Mouse (Mus musculus) kidney, postnatal 0 days (tissue): ENCODE measurements around the gene Elovl2. TPM values are rescaled to one million over a fixed set of nuclear protein-coding genes. Genes with fewer than 3 reads are reported as not detected.

ENCODE experiments used
- ATAC-seq: fragments of 200-750 bp; cut with Nextera tagmentation; replicated peaks from 2 replicates; pipeline ENCODE4 v1.8.0; 2017; ENCODE audit warnings: low read depth, moderate number of reproducible peaks, moderate TSS enrichment, moderate library complexity; ENCODE audit not compliant: low FRiP score
- DNase-seq: peaks from one replicate; pipeline ENCODE4 v3.0.0-alpha.2; 2016; ENCODE audit warnings: low spot score
- H3K27ac ChIP-seq: fragments of 300-500 bp; sonication (generic); 2 replicates; pipeline ENCODE4 v1.5.1; 2014; ENCODE audit warnings: mild to moderate bottlenecking
- H3K27me3 ChIP-seq: fragments of 300-500 bp; sonication (generic); 2 replicates; pipeline ENCODE4 v1.6.1; 2014; ENCODE audit warnings: low read length, mixed read lengths; ENCODE audit not compliant: insufficient read depth
- H3K36me3 ChIP-seq: fragments of 300-500 bp; sonication (generic); 2 replicates; pipeline ENCODE4 v1.6.1; 2014; ENCODE audit warnings: low read length, mixed read lengths; ENCODE audit not compliant: insufficient read depth
- H3K4me1 ChIP-seq: fragments of 300-500 bp; sonication (generic); replicated peaks from 2 replicates; pipeline ENCODE4 v1.6.1; 2014; ENCODE audit warnings: antibody characterized with exemption, low read length, mixed read lengths; ENCODE audit not compliant: insufficient read depth
- H3K4me2 ChIP-seq: fragments of 300-500 bp; sonication (generic); 2 replicates; pipeline ENCODE4 v1.6.1; 2014; ENCODE audit warnings: mild to moderate bottlenecking, low read length, moderate library complexity, mixed read lengths
- H3K4me3 ChIP-seq: fragments of 300-500 bp; sonication (generic); replicated peaks from 2 replicates; pipeline ENCODE4 v1.5.1; 2014; ENCODE audit warnings: low read depth, low read length
- H3K9ac ChIP-seq: fragments of 300-500 bp; sonication (generic); 2 replicates; pipeline ENCODE4 v1.6.1; 2014; ENCODE audit warnings: low read depth, low read length
- H3K9me3 ChIP-seq: fragments of 300-500 bp; sonication (generic); replicated peaks from 2 replicates; pipeline ENCODE4 v1.6.1; 2016; ENCODE audit warnings: low read length, inconsistent platforms, mixed read lengths
- CTCF ChIP-seq: IDR thresholded peaks from 2 replicates; pipeline ENCODE4 v1.5.1; 2016; ENCODE audit warnings: antibody characterized with exemption, low read depth, mild to moderate bottlenecking, moderate library complexity
- WGBS: fragments of 180-500 bp; shearing (Covaris S2); extraction: QIAGEN DNeasy Blood & Tissue Kit; methylation state at CpG from one replicate; pipeline ENCODE4 v1.1.7; 2014; 5-methylcytosine and 5-hydroxymethylcytosine counted together
- polyA plus RNA-seq: library from polyadenylated mRNA; unstranded; fragments of >200 nt; fragmentation: Nextera tagmentation; extraction: Ambion mirVana; gene quantifications from 2 replicates; pipeline ENCODE4 v1.2.1, GENCODE M21; 2015

Elovl2 gene
- polyA plus RNA-seq, 1 experiment from 2014 or later: 19.4 TPM

- Histone ChIP-seq H3K36me3 (no peaks in the 10 kb centered on the region), H3K4me1 (no peaks in the 10 kb centered on the region), H3K27ac (peak overlapping the region; percentile 66; the same call in 1 of the 2 replicates), H3K9ac (no peak overlapping the region), H3K9me3 (no peaks in the 10 kb centered on the region), H3K4me2 (peak overlapping the region; percentile 38), H3K4me3 (peak overlapping the region; percentile 17; the same call in 1 of the 2 replicates), H3K27me3 (no peaks in the 10 kb centered on the region)
- peak; percentile 23 for DNase-seq
- 46% methylated on average over 13 of the region's 13 CpGs for WGBS
- no peak for TF ChIP-seq CTCF
- ATAC-seq: peak; percentile 64; the same call in 1 of the 2 replicates
Measured at GRCm38 (mm10) chr13:41235845-41236741, 15.9 kb upstream of the Elovl2 start.

GRCm38 (mm10) chr13:41235181-41235580 is 15.0 kb upstream of the Elovl2 start:
- WGBS: 87% methylated on average over 6 of the region's 6 CpGs
- Histone ChIP-seq H3K27me3 (no peaks in the 10 kb centered on the region), H3K9ac (no peak overlapping the region), H3K4me3 (no peak overlapping the region), H3K27ac (no peak overlapping the region), H3K4me2 (no peak overlapping the region), H3K36me3 (no peaks in the 10 kb centered on the region), H3K4me1 (no peaks in the 10 kb centered on the region), H3K9me3 (no peaks in the 10 kb centered on the region)
- DNase-seq (no peak), ATAC-seq (no peak)
- no peak for TF ChIP-seq CTCF

- WGBS: 80% methylated on average over 7 of the region's 7 CpGs
- no peak overlapping the region for H3K27ac ChIP-seq
- ATAC-seq (no peak), DNase-seq (no peak)
- H3K9me3 ChIP-seq: no peaks in the 10 kb centered on the region
- TF ChIP-seq CTCF: no peak
- H3K36me3 ChIP-seq: no peaks in the 10 kb centered on the region
- H3K27me3 ChIP-seq: no peaks in the 10 kb centered on the region
- H3K4me2 ChIP-seq: no peak overlapping the region
- no peaks in the 10 kb centered on the region for H3K4me1 ChIP-seq
- no peak overlapping the region for H3K4me3 ChIP-seq
- H3K9ac ChIP-seq: no peak overlapping the region
Measured at GRCm38 (mm10) chr13:41233241-41233640, 13.0 kb upstream of the Elovl2 start.

GRCm38 (mm10) chr13:41232209-41232608 is 12.0 kb upstream of the Elovl2 start:
- H3K4me3 ChIP-seq: no peak overlapping the region
- TF ChIP-seq CTCF: no peak
- H3K27ac ChIP-seq: no peak overlapping the region
- no peaks in the 10 kb centered on the region for H3K27me3 ChIP-seq
- H3K36me3 ChIP-seq: no peaks in the 10 kb centered on the region
- ATAC-seq: peak; percentile 55
- H3K9ac ChIP-seq: no peak overlapping the region
- H3K9me3 ChIP-seq: no peaks in the 10 kb centered on the region
- H3K4me2 ChIP-seq: no peak overlapping the region; the same call in 1 of the 2 replicates
- peak; percentile 35 for DNase-seq
- 70% methylated on average over 15 of the region's 15 CpGs for WGBS
- H3K4me1 ChIP-seq: no peaks in the 10 kb centered on the region

GRCm38 (mm10) chr13:41231389-41231983 is 11.3 kb upstream of the Elovl2 start:
- H3K36me3 ChIP-seq: no peaks in the 10 kb centered on the region
- TF ChIP-seq CTCF: no peak
- H3K27me3 ChIP-seq: no peaks in the 10 kb centered on the region
- no peak for DNase-seq
- H3K9ac ChIP-seq: no peak overlapping the region
- WGBS: 72% methylated on average over 12 of the region's 12 CpGs
- H3K9me3 ChIP-seq: no peaks in the 10 kb centered on the region
- ATAC-seq: no peak
- no peak overlapping the region for H3K4me2 ChIP-seq
- no peak overlapping the region for H3K27ac ChIP-seq
- H3K4me3 ChIP-seq: no peak overlapping the region
- H3K4me1 ChIP-seq: no peaks in the 10 kb centered on the region

- H3K27me3 ChIP-seq: no peaks in the 10 kb centered on the region
- WGBS: 84% methylated on average over 4 of the region's 5 CpGs
- no peak for TF ChIP-seq CTCF
- no peaks in the 10 kb centered on the region for H3K9me3 ChIP-seq
- H3K4me3 ChIP-seq: no peak overlapping the region
- no peak for DNase-seq
- no peaks in the 10 kb centered on the region for H3K4me1 ChIP-seq
- H3K36me3 ChIP-seq: no peaks in the 10 kb centered on the region
- H3K9ac ChIP-seq: no peak overlapping the region
- no peak overlapping the region for H3K27ac ChIP-seq
- no peak for ATAC-seq
- H3K4me2 ChIP-seq: no peak overlapping the region
Measured at GRCm38 (mm10) chr13:41230256-41230655, 10.1 kb upstream of the Elovl2 start.
